Mouse (Mus musculus): ENCODE measurements at regions not wholly inside any gene's neighbourhood (a gene's known extent, or its start where the extent isn't known, plus 50 kb on each side); places are given as distances from the start of the nearest gene placed in this dataset.

DNA sequence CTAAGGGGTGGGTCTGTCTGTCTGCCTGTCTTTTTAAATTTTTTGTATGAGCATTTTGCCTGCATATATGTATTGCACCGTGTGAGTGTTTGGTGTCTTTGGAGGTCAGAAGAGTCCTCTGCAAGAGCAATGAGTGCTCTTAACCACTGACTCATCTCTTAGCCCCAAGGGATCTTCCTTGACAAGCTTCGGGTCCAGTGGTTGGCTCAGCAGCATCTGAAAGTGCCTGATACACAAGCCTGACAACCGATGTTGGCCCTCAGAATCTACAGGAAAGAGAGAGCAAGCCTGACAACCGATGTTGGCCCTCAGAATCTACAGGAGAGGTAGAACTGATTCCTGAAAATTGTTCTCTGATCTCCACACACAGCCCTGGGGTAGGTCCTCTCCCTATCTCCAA is 110.7 kb upstream of the Teddm2 start:
- no peak for TF ChIP-seq POLR2A (IDR thresholded peaks at IDR 0.05; ENCODE audit: borderline replicate concordance, extremely low read depth, insufficient read depth, insufficient read length, poor library complexity, severe bottlenecking)
- TF ChIP-seq CTCF (IDR thresholded peaks at IDR 0.05; ENCODE audit: borderline replicate concordance, extremely low read depth, insufficient read depth, insufficient read length) = no peak
